Mouse (Mus musculus): ENCODE results near the gene Polr2e. TPM values are rescaled to one million over a fixed set of nuclear protein-coding genes. Genes with fewer than 3 reads are reported as not detected.
A peak's percentile ranks its signal among the peaks of the same experiment; 100 is the strongest.

The Polr2e gene
- total and polyA plus RNA-seq, 3 experiments = 105 to 194 (median 127) TPM

- Histone ChIP-seq H3K9ac (ENCODE audit: insufficient read depth, low read depth) (peak overlapping the region; percentile 98), H3K27me3 (replicated peaks) (no peaks in the 10 kb centered on the region), H3K4me1 (ENCODE audit: control insufficient read depth in 1 of 2, insufficient read depth in 2 of 2) (peaks cover 12 to 54% of the 10 kb centered on the region in 2 experiments), H3K27ac (ENCODE audit: insufficient read depth, low read depth) (peak overlapping the region; percentile 82), H3K4me3 (replicated peaks in 1 of 3; ENCODE audit: low read depth in 2 of 3, low read length in 2 of 3, poor library complexity in 1 of 3) (peak overlapping the region; percentile 61 to 97 (median 95)), H3K9me3 (replicated peaks; ENCODE audit: low read length) (no peaks in the 10 kb centered on the region), H3K4me2 (ENCODE audit: insufficient read depth, low read depth, poor library complexity, severe bottlenecking) (peak overlapping the region; percentile 68), H3K36me3 (replicated peaks in 1 of 2; ENCODE audit: control insufficient read depth in 1 of 2, insufficient read depth in 1 of 2, low read length in 1 of 2) (peaks cover 35 to 44% of the 10 kb centered on the region in 2 experiments), H3K79me2 (replicated peaks; ENCODE audit: control insufficient read depth, extremely low read depth, insufficient read depth, poor library complexity, severe bottlenecking) (peaks cover 15% of the 10 kb centered on the region)
- dilution Hi-C loops (cut with MboI; ENCODE audit: extremely low pct_ligation_motif_present, extremely low pct_unique_long_range_greater_than_20kb, low sequenced_read_pairs) = no loop called here
- in situ Hi-C loops (cut with MboI; ENCODE audit: low pct_ligation_motif_present, low pct_unique_long_range_greater_than_20kb, low sequenced_read_pairs) = no loop called here
- no peak for TF ChIP-seq USF2 (conservative IDR thresholded peaks at IDR 0.05; ENCODE audit: low read depth, low read length)
- TF ChIP-seq ETS1 (conservative IDR thresholded peaks at IDR 0.05; ENCODE audit: low read depth, low read length) = 0 out of 2 replicates have a peak, but pooled peaks have one; percentile 10
- TF ChIP-seq ZMIZ1 (IDR thresholded peaks at IDR 0.05; ENCODE audit: low read depth, low read length) = no peak
- TF ChIP-seq MEF2A (IDR thresholded peaks at IDR 0.05; ENCODE audit: borderline replicate concordance, low read depth, low read length) = no peak
- TF ChIP-seq RCOR1 (conservative IDR thresholded peaks at IDR 0.05; ENCODE audit: low read depth, low read length) = no peak
- no peak for TF ChIP-seq EP300 (IDR thresholded peaks at IDR 0.05; ENCODE audit: low read length)
- no peak for TF ChIP-seq ZC3H11A (IDR thresholded peaks at IDR 0.05; ENCODE audit: low read depth, low read length)
- no peak for TF ChIP-seq E2F4 (IDR thresholded peaks at IDR 0.05; ENCODE audit: insufficient replicate concordance, low read depth, low read length)
- TF ChIP-seq MYC (IDR thresholded peaks at IDR 0.05; ENCODE audit: low read depth, low read length) = peak; percentile 69
- peak; percentile 47 for TF ChIP-seq MXI1 (IDR thresholded peaks at IDR 0.05; ENCODE audit: low read depth, low read length)
- no peak for TF ChIP-seq POLR2AphosphoS2 (IDR thresholded peaks at IDR 0.05; ENCODE audit: low read depth, low read length)
- TF ChIP-seq MAX (IDR thresholded peaks at IDR 0.05; ENCODE audit: low read length) = peak; percentile 43; the same call in 1 of the 2 replicates
- no peak for TF ChIP-seq MAZ (IDR thresholded peaks at IDR 0.05; ENCODE audit: low read depth, low read length)
- TF ChIP-seq TCF12 (IDR thresholded peaks at IDR 0.05; ENCODE audit: low read depth, low read length) = no peak
- no peak for TF ChIP-seq MAFK (IDR thresholded peaks at IDR 0.05; ENCODE audit: insufficient replicate concordance, low read length)
- TF ChIP-seq RAD21 (IDR thresholded peaks at IDR 0.05; ENCODE audit: low read depth, low read length) = peak; percentile 23
- TF ChIP-seq IRF4 (IDR thresholded peaks at IDR 0.05; ENCODE audit: low read depth, low read length) = no peak; the same call in 1 of the 2 replicates
- no peak for TF ChIP-seq HCFC1 (IDR thresholded peaks at IDR 0.05; ENCODE audit: low read depth, low read length)
- TF ChIP-seq CHD1 (IDR thresholded peaks at IDR 0.05; ENCODE audit: low read depth, low read length) = no peak
- TF ChIP-seq GABPA (IDR thresholded peaks at IDR 0.05; ENCODE audit: insufficient replicate concordance, low read depth, low read length) = no peak
- TF ChIP-seq ZNF384 (IDR thresholded peaks at IDR 0.05; ENCODE audit: low read depth, low read length) = no peak
- TF ChIP-seq ELF1 (IDR thresholded peaks at IDR 0.05; ENCODE audit: low read depth, low read length) = no peak
- peak in 1 of 2 experiments; percentile 59; a peak in 2 of 4 replicates for TF ChIP-seq CTCF (conservative IDR thresholded peaks at IDR 0.05 in 1 of 2, IDR thresholded peaks at IDR 0.05 in 1 of 2; ENCODE audit: low read depth in 2 of 2, low read length in 2 of 2)
- TF ChIP-seq CHD2 (IDR thresholded peaks at IDR 0.05; ENCODE audit: low read length) = no peak
- peak; percentile 49; the same call in 1 of the 2 replicates for TF ChIP-seq SIN3A (IDR thresholded peaks at IDR 0.05; ENCODE audit: low read length)
- TF ChIP-seq ZKSCAN1 (IDR thresholded peaks at IDR 0.05; ENCODE audit: borderline replicate concordance, low read depth, low read length) = no peak
- TF ChIP-seq NRF1 (IDR thresholded peaks at IDR 0.05; ENCODE audit: low read depth, low read length) = peak; percentile 55; the same call in 1 of the 2 replicates
- TF ChIP-seq SMC3 (IDR thresholded peaks at IDR 0.05; ENCODE audit: low read depth, low read length) = peak; percentile 48
- TF ChIP-seq KAT2A (IDR thresholded peaks at IDR 0.05; ENCODE audit: insufficient replicate concordance, low read length) = no peak
- no peak for TF ChIP-seq BHLHE40 (IDR thresholded peaks at IDR 0.05; ENCODE audit: low read depth, low read length)
- no peak for TF ChIP-seq USF1 (IDR thresholded peaks at IDR 0.05; ENCODE audit: low read depth, low read length)
- no peak for TF ChIP-seq JUN (IDR thresholded peaks at IDR 0.05; ENCODE audit: insufficient read depth, low read depth, low read length)
- no peak for TF ChIP-seq JUND (conservative IDR thresholded peaks at IDR 0.05; ENCODE audit: low read depth, low read length)
- TF ChIP-seq UBTF (IDR thresholded peaks at IDR 0.05; ENCODE audit: low read depth, low read length) = peak; percentile 89
- TF ChIP-seq TBP (conservative IDR thresholded peaks at IDR 0.05; ENCODE audit: low read depth, low read length) = no peak
- TF ChIP-seq POLR2A (IDR thresholded peaks at IDR 0.05; ENCODE audit: low read depth, low read length) = no peak
- TF ChIP-seq PAX5 (IDR thresholded peaks at IDR 0.05; ENCODE audit: low read length) = no peak
- no peak for TF ChIP-seq NELFE (IDR thresholded peaks at IDR 0.05; ENCODE audit: low read depth, low read length)
- peak; percentile 50 for DNase-seq (ENCODE audit: extremely low read depth)
Measured at GRCm38 (mm10) chr10:80053831-80054815, 14.5 kb upstream of the Polr2e start.
